Mouse (Mus musculus) kidney, embryonic 16.5 days (tissue): ENCODE data around the gene Dolk. TPM values are rescaled to one million over a fixed set of nuclear protein-coding genes. Genes with fewer than 3 reads are reported as not detected.

Experiments used
- ATAC-seq: fragments of 200-750 bp; cut with Nextera tagmentation; 2 replicates; pipeline ENCODE4 v1.8.0; 2017; ENCODE audit warnings: moderate TSS enrichment; ENCODE audit not compliant: low FRiP score, low TSS enrichment
- H3K27ac ChIP-seq: fragments of 300-500 bp; sonication (generic); 2 replicates; pipeline ENCODE4 v1.5.1; 2014; ENCODE audit warnings: low read length
- H3K27me3 ChIP-seq: fragments of 300-500 bp; sonication (generic); 2 replicates; pipeline ENCODE4 v1.6.1; 2014; ENCODE audit warnings: low read length, control low read depth, mixed read lengths; ENCODE audit not compliant: insufficient read depth
- H3K36me3 ChIP-seq: fragments of 300-500 bp; sonication (generic); 2 replicates; pipeline ENCODE4 v1.6.1; 2014; ENCODE audit warnings: low read length, control low read depth, mixed read lengths; ENCODE audit not compliant: insufficient read depth
- H3K4me1 ChIP-seq: fragments of 300-500 bp; sonication (generic); 2 replicates; pipeline ENCODE4 v1.6.1; 2014; ENCODE audit warnings: low read length, control low read depth, mixed read lengths; ENCODE audit not compliant: insufficient read depth
- H3K4me2 ChIP-seq: fragments of 300-500 bp; sonication (generic); replicated peaks from 2 replicates; pipeline ENCODE4 v1.6.1; 2014; ENCODE audit warnings: low read depth, low read length
- H3K4me3 ChIP-seq: fragments of 300-500 bp; sonication (generic); 2 replicates; pipeline ENCODE4 v1.5.1; 2014; ENCODE audit warnings: mild to moderate bottlenecking, low read length
- H3K9ac ChIP-seq: fragments of 300-500 bp; sonication (generic); replicated peaks from 2 replicates; pipeline ENCODE4 v1.6.1; 2014; ENCODE audit warnings: low read length
- H3K9me3 ChIP-seq: fragments of 300-500 bp; sonication (generic); 2 replicates; pipeline ENCODE4 v1.6.1; 2016; ENCODE audit warnings: low read length, control low read depth
- WGBS: fragments of 180-500 bp; shearing (Covaris S2); extraction: QIAGEN DNeasy Blood & Tissue Kit; methylation state at CpG from one replicate; pipeline ENCODE4 v1.1.7; 2014; 5-methylcytosine and 5-hydroxymethylcytosine counted together
- polyA plus RNA-seq: library from polyadenylated mRNA; unstranded; fragments of >200 nt; fragmentation: Nextera tagmentation; extraction: Ambion mirVana; gene quantifications from 2 replicates; pipeline ENCODE4 v1.2.1, GENCODE M21; 2015

The Dolk gene
- polyA plus RNA-seq, 1 experiment from 2014 or later: 44.2 TPM

DNA sequence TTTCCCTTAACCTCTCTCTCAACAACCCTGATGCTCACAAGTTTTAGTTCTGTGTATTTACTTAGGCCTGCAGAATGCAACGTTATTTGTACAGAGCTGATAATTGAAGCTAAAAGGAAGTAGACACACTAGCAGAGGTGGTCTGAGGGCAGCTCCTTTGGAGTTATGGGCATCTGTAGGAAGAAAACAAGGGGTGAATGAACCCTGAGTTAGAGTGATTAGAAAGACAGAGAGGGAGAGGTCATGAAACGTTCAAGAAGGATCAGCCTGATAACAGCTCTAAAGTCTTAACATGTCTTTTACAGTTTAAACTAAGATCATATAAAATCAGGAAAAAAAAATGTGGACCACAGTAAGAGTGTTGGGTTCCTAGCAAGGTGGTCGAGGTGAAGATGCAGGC, 23.2 kb upstream of the Dolk start:
- H3K4me1 ChIP-seq: no peaks in the 10 kb centered on the region
- H3K9ac ChIP-seq: no peak overlapping the region
- no peak for ATAC-seq
- no peak overlapping the region for H3K27ac ChIP-seq
- H3K4me3 ChIP-seq: no peak overlapping the region
- no peak overlapping the region for H3K4me2 ChIP-seq
- H3K36me3 ChIP-seq: peaks cover 90% of the 10 kb centered on the region
- no peaks in the 10 kb centered on the region for H3K9me3 ChIP-seq
- WGBS: 84% methylated on average over 3 of the region's 3 CpGs
- H3K27me3 ChIP-seq: no peaks in the 10 kb centered on the region

DNA sequence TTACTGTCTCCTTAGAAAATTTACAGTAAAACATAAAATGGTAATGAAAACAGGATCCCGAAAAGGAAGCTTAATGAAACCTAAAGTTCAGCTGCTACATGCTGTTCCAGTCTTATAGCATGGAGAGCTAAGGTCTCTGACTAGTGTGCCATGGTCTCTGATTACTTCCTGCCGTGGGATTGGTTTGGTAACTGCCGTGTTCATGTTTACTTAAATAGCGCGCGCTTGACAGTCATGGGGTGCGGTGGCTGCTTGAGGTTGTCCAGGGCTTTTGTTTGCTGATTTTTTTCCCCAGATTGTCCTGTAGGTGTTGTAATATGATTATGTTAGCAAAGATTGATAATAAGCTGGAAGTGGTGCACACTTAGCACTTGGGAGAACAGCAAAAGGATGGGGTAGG, 20.0 kb upstream of the Dolk start:
- H3K27ac ChIP-seq: no peak overlapping the region
- H3K9me3 ChIP-seq: no peaks in the 10 kb centered on the region
- no peaks in the 10 kb centered on the region for H3K27me3 ChIP-seq
- no peaks in the 10 kb centered on the region for H3K4me1 ChIP-seq
- ATAC-seq: no peak
- peaks cover 82% of the 10 kb centered on the region for H3K36me3 ChIP-seq
- no peak overlapping the region for H3K9ac ChIP-seq
- no peak overlapping the region for H3K4me3 ChIP-seq
- 93% methylated on average over 7 of the region's 7 CpGs for WGBS
- H3K4me2 ChIP-seq: no peak overlapping the region

DNA sequence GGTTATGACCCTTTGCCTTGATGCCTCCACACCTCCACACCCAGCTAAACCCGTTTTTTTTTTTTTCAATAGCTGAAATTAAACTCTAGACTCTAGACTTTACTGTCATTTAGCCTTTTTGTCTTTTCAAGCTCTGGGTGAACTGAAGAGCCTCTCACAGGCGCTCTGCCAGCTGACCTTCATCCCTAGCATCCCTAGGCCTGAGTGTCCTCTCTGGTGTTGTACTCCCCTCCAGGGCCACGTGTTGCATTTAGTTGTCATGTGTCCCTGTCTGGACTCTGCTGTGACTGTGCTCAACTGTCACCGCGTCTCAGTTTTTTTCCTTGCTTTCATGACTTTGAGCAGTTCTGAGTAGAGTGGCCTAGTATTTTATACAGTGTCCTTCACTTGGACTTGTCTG, 13.8 kb upstream of the Dolk start:
- ATAC-seq: no peak
- Histone ChIP-seq H3K27ac (no peak overlapping the region), H3K27me3 (no peaks in the 10 kb centered on the region), H3K9me3 (no peaks in the 10 kb centered on the region), H3K36me3 (peaks cover 61% of the 10 kb centered on the region), H3K4me1 (no peaks in the 10 kb centered on the region), H3K9ac (no peak overlapping the region), H3K4me3 (no peak overlapping the region), H3K4me2 (no peak overlapping the region)
- WGBS: 89% methylated on average over 5 of the region's 5 CpGs

DNA sequence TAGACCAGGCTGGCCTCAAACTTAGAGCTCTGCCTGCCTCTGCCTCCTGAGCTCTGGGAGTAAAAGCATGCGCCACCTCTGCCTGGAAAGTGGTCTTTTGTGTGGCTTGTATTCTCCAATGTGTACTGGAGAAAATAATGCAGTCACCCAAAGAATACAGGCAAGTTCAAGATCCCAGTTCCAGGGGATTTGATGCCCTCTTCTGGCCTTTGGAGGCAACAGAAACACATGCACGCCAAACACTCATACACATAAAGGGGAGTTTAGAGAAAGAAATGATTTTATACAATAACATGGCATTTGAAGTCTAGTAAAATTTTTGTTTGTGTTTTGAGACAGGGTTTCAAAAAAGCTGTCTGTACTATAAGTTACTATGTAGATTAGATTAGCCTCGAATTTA, 13.4 kb upstream of the Dolk start:
- Histone ChIP-seq H3K4me1 (no peaks in the 10 kb centered on the region), H3K4me3 (no peak overlapping the region), H3K36me3 (peaks cover 56% of the 10 kb centered on the region), H3K4me2 (no peak overlapping the region), H3K27me3 (no peaks in the 10 kb centered on the region), H3K9ac (no peak overlapping the region), H3K9me3 (no peaks in the 10 kb centered on the region), H3K27ac (no peak overlapping the region)
- no peak for ATAC-seq
- 81% methylated on average over 3 of the region's 3 CpGs for WGBS

DNA sequence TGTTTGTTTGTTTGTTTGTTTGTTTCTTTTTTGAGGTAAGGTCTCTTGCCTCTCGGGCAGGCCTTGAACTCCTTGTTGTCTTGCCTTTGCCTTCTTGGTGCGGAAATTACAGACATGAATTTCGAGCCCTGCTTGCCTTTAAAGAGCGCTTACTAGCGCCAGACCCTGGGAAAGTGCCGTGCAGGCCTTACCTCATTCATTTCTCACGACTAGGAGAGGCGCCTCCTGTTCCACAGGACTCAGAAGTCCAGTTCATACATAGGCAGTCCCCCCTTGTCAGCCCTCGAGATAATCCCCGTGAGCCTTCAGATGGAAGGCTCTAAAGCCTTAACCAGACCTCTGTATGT, 866 bp upstream of the Dolk start:
- no peaks in the 10 kb centered on the region for H3K36me3 ChIP-seq
- peak overlapping the region; percentile 96 for H3K9ac ChIP-seq
- peaks cover 23% of the 10 kb centered on the region for H3K4me1 ChIP-seq
- peak overlapping the region; percentile 80 for H3K4me2 ChIP-seq
- H3K9me3 ChIP-seq: no peaks in the 10 kb centered on the region
- no peaks in the 10 kb centered on the region for H3K27me3 ChIP-seq
- WGBS: under 1% methylated on average over 10 of the region's 10 CpGs
- peak overlapping the region; percentile 99 for H3K4me3 ChIP-seq
- peak overlapping the region; percentile 73 for H3K27ac ChIP-seq
- ATAC-seq: no peak

DNA sequence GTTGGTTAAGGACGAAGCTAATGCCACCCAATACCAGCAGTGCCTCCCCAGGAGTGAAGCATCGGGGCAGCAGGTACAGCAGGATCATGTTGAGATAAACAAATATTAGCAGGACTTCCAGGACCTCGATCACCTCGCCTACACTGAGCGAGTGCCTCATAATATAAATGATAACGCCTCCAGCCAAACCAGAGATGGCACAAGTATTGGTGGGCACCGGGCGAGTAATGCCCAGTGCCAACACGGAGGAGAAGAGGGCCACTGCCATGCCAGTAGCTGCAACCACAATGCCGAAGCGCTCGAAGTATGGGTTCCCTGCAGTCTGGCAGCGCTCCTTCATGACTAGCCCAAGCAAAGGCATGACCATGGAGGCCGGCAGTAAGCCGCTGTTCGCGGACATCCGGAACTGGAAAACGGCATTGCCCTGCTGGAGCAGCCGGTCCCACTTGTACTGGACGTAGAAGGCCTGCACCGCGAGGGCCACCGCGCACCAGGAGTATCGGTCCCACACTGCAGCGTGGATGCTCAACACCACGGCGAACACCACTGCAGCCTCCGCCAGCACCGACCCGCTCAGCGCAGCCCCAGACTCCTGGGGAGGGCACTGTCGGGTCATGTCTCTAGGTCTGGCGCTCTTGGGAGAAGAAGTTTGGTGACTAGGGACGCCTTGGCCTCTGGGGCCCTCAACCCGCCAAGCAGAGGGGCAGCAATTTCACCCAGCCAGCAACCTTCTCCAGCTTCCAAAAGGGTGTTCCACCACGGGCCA, 535 bp downstream of the Dolk start:
- Histone ChIP-seq H3K4me2 (peak overlapping the region; percentile 94), H3K9ac (peak overlapping the region; percentile 81), H3K36me3 (no peaks in the 10 kb centered on the region), H3K27ac (no peak overlapping the region), H3K9me3 (no peaks in the 10 kb centered on the region), H3K4me3 (peak overlapping the region; percentile 99), H3K4me1 (peaks cover 23% of the 10 kb centered on the region), H3K27me3 (no peaks in the 10 kb centered on the region)
- WGBS: 15% methylated on average over 37 of the region's 38 CpGs
- ATAC-seq: peak; percentile 72

DNA sequence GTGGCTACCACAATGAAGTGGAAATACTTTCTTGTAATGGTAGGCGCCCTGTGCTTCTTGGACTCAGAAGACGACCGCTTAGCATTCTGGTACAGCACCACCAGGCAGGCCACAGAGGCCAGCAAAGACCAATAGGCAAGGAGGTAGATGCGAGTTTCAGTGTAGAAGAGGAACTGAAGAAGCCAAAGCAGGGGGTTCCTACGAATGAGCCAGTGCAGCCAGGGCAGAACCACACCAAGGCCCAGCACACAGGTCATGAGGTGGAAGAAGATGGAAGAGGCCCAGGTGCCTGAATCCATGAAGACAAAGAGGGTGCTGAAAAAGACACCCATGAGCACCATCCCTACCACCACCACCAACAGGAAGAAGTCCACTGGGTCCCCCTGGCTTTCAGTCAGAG, 1.1 kb downstream of the Dolk start:
- Histone ChIP-seq H3K27ac (no peak overlapping the region), H3K4me3 (peak overlapping the region; percentile 99), H3K4me1 (peaks cover 23% of the 10 kb centered on the region), H3K27me3 (no peaks in the 10 kb centered on the region), H3K4me2 (peak overlapping the region; percentile 94), H3K36me3 (no peaks in the 10 kb centered on the region), H3K9me3 (no peaks in the 10 kb centered on the region), H3K9ac (peak overlapping the region; percentile 81; the same call in 1 of the 2 replicates)
- 95% methylated on average over 5 of the region's 5 CpGs for WGBS
- ATAC-seq: no peak

DNA sequence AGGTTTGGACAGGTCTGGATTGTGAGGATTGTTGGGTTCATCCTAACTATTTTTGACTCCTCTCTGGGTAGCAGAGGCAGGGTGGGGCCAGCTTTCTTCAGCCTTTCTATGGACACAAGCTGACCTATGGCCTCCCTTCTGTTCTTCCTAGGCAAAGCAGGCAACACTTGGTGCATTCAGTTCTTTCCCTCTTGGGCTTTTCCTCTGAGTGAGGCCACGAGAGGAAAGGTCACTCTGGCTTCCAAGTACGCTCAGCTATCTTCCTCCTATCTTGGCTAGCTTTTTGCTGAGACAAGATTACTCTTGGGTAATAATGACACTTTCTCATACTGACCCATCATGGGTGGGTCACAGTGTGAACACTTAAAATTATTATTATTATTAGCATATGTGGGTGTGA, 2.9 kb downstream of the Dolk start:
- ATAC-seq: no peak
- no peaks in the 10 kb centered on the region for H3K36me3 ChIP-seq
- H3K4me3 ChIP-seq: no peak overlapping the region
- WGBS: 88% methylated on average over 2 of the region's 2 CpGs
- no peak overlapping the region for H3K27ac ChIP-seq
- H3K4me1 ChIP-seq: peaks cover 23% of the 10 kb centered on the region
- no peaks in the 10 kb centered on the region for H3K27me3 ChIP-seq
- H3K9me3 ChIP-seq: no peaks in the 10 kb centered on the region
- H3K9ac ChIP-seq: no peak overlapping the region
- H3K4me2 ChIP-seq: no peak overlapping the region

DNA sequence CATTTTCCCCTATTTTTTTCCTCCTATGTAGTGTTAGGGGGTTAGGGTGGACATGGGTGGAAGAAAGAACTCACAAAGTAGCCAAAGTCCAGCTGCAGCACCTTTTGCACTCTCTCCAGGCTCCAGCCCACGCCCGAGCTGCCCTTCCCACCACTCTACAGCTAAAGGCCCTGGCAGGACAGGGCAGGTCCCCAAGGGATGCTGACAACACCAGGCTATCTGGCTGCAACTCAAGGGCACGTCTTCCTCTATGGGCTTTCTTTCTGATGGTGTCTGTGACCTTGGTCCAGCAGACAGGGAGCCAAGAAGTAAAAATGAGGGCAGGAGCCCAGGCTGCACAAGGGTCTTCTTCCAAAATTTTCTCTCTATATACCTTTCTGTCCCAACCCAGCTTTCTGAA, 4.5 kb downstream of the Dolk start:
- WGBS: 71% methylated on average over 3 of the region's 3 CpGs

DNA sequence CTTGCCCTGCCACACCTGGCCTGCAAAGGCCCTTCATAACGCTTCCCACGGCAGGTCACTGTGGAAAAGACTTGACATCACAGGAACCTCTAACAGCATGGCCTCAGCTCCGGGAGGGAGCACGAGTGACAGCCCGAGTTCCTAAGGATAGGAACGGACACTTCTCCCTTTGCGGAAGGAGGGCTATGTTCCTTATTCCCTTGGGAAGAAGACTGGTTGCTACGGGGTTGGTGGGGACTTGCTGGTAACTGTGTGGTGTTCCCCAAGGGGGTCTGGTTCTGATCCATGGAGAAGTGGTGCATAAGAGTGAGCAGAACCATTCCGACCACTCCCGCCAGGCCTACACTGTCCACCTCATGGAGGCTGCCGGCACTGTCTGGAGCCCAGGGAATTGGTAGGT, 5.4 kb downstream of the Dolk start, which contains the start of gene Gm28038:
Gene Gm28038 (plus strand): TSS at position 301 of the 400 bp plus-strand sequence.
- Histone ChIP-seq H3K9ac (no peak within 1 kb of the TSS), H3K4me1 (peaks cover 9% of the 10 kb centered on the region), H3K4me3 (no peak within 1 kb of the TSS), H3K36me3 (no peaks in the 10 kb centered on the region), H3K27ac (no peak within 1 kb of the TSS), H3K9me3 (no peaks in the 10 kb centered on the region), H3K4me2 (no peak within 1 kb of the TSS), H3K27me3 (no peaks in the 10 kb centered on the region)
- 94% methylated on average over 11 of the region's 11 CpGs for WGBS
- ATAC-seq: no peak

More for the DNA sequence above, 4.5 kb downstream of the Dolk start:
- Histone ChIP-seq H3K27ac (no peak overlapping the region), H3K9ac (no peak overlapping the region), H3K9me3 (no peaks in the 10 kb centered on the region), H3K4me1 (peaks cover 10% of the 10 kb centered on the region), H3K27me3 (no peaks in the 10 kb centered on the region), H3K4me2 (no peak overlapping the region), H3K36me3 (no peaks in the 10 kb centered on the region), H3K4me3 (no peak overlapping the region)
- no peak for ATAC-seq
